In genomic region chr17:27422371-27422725, GRCm38 (mm10) we compare ENCODE assay signal across 9 mouse cellular contexts.
A peak's percentile ranks its signal among the peaks of the same experiment; 100 is the strongest.
DNase-seq lines count a peak whose midpoint lies in the region; ATAC-seq lines count a peak whose summit lies in the region.
"Had no signal": no experiment of that assay in that cellular context is flagged by ENCODE, and none has a peak within 500 bp of the region (broad histone marks: within the 10 kb centered on the region; RNA-seq: fewer than 3 reads in every experiment).

No protein-coding gene starts in this region.

- H3K9me3 ChIP-seq in hindbrain, embryonic 10.5 days, result no peaks in the 10 kb centered on the region
- H3K9me3 ChIP-seq in midbrain, embryonic 11.5 days (ENCODE audit: control insufficient read depth, low read length), result no peaks in the 10 kb centered on the region
- H3K9me3 ChIP-seq: liver, embryonic 15.5 days had no signal

- WGBS in hindbrain, embryonic 10.5 days, result 31% methylated on average over 6 of the region's 6 CpGs
- 38% methylated on average over 6 of the region's 6 CpGs for WGBS in midbrain, embryonic 11.5 days

- H3K27ac ChIP-seq in hindbrain, embryonic 10.5 days, result peak overlapping the region; percentile 82
- peak overlapping the region; percentile 63 for H3K27ac ChIP-seq in midbrain, embryonic 11.5 days (ENCODE audit: low read depth, low read length)
- H3K27ac ChIP-seq: liver, embryonic 15.5 days had no signal

- no peaks in the 10 kb centered on the region for H3K36me3 ChIP-seq in hindbrain, embryonic 10.5 days
- no peaks in the 10 kb centered on the region for H3K36me3 ChIP-seq in midbrain, embryonic 11.5 days (ENCODE audit: control insufficient read depth, insufficient read depth, low read length)
- H3K36me3 ChIP-seq: liver, embryonic 15.5 days had no signal

- peak overlapping the region; percentile 33 for H3K9ac ChIP-seq in midbrain, embryonic 11.5 days (ENCODE audit: low read length)
- H3K9ac ChIP-seq: liver, embryonic 15.5 days had no signal

- peak; percentile 35 for DNase-seq in embryo, embryonic 10.5 days (ENCODE audit: low spot score)
- no peak for DNase-seq in embryo, embryonic 10 days (ENCODE audit: low spot score)
- peak; percentile 35 for DNase-seq in brain, adult 2 months (ENCODE audit: low read depth, low spot score)
- DNase-seq in hindbrain, embryonic 10.5 days (ENCODE audit: low spot score), result no peak
- no peak for DNase-seq in midbrain, embryonic 11.5 days (ENCODE audit: low spot score, missing footprints)
- DNase-seq in cerebellum, adult 11 months, result no peak
- no peak for DNase-seq in thymus, postnatal 4 days
- no peak for DNase-seq in thymus, adult 18-20 months

- no peak overlapping the region for H3K4me2 ChIP-seq in midbrain, embryonic 11.5 days
- H3K4me2 ChIP-seq: liver, embryonic 15.5 days had no signal

- H3K4me1 ChIP-seq in hindbrain, embryonic 10.5 days (replicated peaks), result peaks cover 27% of the 10 kb centered on the region
- peaks cover 18% of the 10 kb centered on the region for H3K4me1 ChIP-seq in midbrain, embryonic 11.5 days (ENCODE audit: control insufficient read depth, insufficient read depth, low read length)
- H3K4me1 ChIP-seq: liver, embryonic 15.5 days had no signal

- peak; percentile 31; the same call in 1 of the 2 replicates for ATAC-seq in midbrain, embryonic 11.5 days (ENCODE audit: low FRiP score)

- no peaks in the 10 kb centered on the region for H3K27me3 ChIP-seq in hindbrain, embryonic 10.5 days (ENCODE audit: insufficient read depth, poor library complexity, severe bottlenecking)
- no peaks in the 10 kb centered on the region for H3K27me3 ChIP-seq in midbrain, embryonic 11.5 days (ENCODE audit: control insufficient read depth, insufficient read depth, low read length)
- H3K27me3 ChIP-seq: liver, embryonic 15.5 days had no signal

- H3K4me3 ChIP-seq in hindbrain, embryonic 10.5 days, result no peak overlapping the region
- no peak overlapping the region for H3K4me3 ChIP-seq in midbrain, embryonic 11.5 days (ENCODE audit: low read depth, low read length)
- H3K4me3 ChIP-seq: liver, embryonic 15.5 days had no signal

Comparison
In these comparisons a context has a peak if more than half of its experiments do, and no peak if none do; other contexts are left out.
1. DNase-seq: peak in embryo, embryonic 10.5 days (single experiment) and brain, adult 2 months (single experiment); none in embryo, embryonic 10 days (single experiment), hindbrain, embryonic 10.5 days (single experiment), midbrain, embryonic 11.5 days (single experiment), cerebellum, adult 11 months (single experiment), thymus, postnatal 4 days (single experiment) and thymus, adult 18-20 months (0 of 2).